Mouse (Mus musculus): ENCODE measurements around the gene Apold1. TPM values are rescaled to one million over a fixed set of nuclear protein-coding genes. Genes with fewer than 3 reads are reported as not detected.

Gene Apold1
- 1 to 10 TPM; 4.1 to 4.5 TPM for total RNA-seq (2021)

- DNase-seq (ENCODE audit: low spot score in 2 of 2): no peak
- intact Hi-C loops (cut with DNase I): loop anchor here (5.0 kb wide), 1 partner anchor 59 kb away; the partner anchor contains the start of gene Cdkn1b
These were observed at the start of gene Apold1 for GRCm38 (mm10) chr6:134981231-134982062. Gene Apold1 (plus strand): TSS chr6:134981718.

GRCm38 (mm10) chr6:134932486-134933206 is 48.9 kb upstream of the Apold1 start:
- intact Hi-C loops (cut with DNase I): no loop called here
- no peak for DNase-seq (ENCODE audit: low spot score in 2 of 2)

DNA sequence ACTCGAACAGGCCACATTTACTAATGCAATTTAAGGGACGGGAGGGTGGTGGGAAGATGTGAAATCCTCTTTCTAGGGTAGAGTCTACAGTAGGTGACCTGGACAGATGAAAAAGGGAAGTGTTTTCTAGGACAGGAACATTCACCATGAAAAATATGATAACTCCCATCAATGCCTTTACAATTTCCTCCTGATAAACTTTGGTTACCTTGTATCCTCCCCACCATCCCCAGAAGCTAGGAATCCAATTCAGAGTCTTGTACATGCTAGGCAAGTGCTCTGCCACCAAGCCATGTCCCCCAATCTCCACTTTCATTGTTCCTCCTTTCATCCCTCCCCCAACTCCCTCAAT is 48.3 kb upstream of the Apold1 start:
- intact Hi-C loops (cut with DNase I): no loop called here

GRCm38 (mm10) chr6:134934305-134934704 is 47.2 kb upstream of the Apold1 start:
- intact Hi-C loops (cut with DNase I): no loop called here
- DNase-seq (ENCODE audit: low spot score in 2 of 2): no peak

More for the DNA sequence above, 48.3 kb upstream of the Apold1 start:
- DNase-seq (ENCODE audit: low spot score in 2 of 2): no peak

DNA sequence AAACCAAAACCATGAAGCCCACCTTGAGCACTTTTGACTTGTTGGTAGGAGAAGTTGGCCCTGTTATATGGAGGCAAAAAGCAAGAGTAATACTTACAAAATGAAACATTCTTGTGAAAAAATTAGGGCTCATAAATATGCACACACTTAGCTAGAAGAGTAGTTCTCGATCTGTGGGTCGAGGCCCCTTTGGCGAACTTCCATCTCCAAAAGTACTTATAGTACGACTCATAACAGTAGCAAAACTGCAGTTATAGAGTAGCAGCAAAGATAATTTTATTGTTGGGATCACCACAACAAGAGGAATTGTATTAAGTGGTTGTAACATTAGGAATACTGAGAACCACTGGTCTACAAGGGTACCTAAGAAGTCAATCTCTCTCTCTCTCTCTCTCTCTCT is 41.7 kb upstream of the Apold1 start:
- intact Hi-C loops (cut with DNase I): loop anchor here (10.0 kb wide), 1 partner anchor 515 kb away; no protein-coding TSS in a partner anchor
- DNase-seq (ENCODE audit: low spot score in 2 of 2): no peak

- DNase-seq (ENCODE audit: low spot score in 2 of 2): no peak
- intact Hi-C loops (cut with DNase I): loop anchor here (10.0 kb wide), 1 partner anchor 519 kb away; no protein-coding TSS in a partner anchor
These were observed 37.6 kb upstream of the Apold1 start for GRCm38 (mm10) chr6:134943759-134944407.

DNA sequence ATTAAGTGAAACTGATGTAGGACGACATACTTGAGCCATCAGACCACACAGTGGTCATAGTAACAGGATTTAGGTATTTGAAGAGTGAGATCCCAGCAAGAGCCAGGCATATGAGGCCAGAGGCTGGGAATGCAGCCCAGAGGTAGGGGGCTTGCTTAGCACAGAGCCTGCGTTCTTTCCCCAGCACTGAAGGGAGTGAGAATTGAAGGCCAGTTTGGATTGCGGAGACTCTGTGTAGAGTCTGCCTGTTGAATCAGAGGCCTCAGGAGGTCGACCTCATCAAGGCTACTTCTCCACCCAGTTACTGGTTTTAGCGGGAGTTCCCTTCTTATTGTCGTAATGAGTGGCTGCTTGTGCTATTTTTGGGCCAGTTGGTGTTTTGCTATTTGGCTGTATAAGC is 35.5 kb upstream of the Apold1 start:
- intact Hi-C loops (cut with DNase I): loop anchor here (2.0 to 10.0 kb wide), 3 partner anchors 83 to 521 kb away; no protein-coding TSS in a partner anchor

GRCm38 (mm10) chr6:134946858-134947257 is 34.7 kb upstream of the Apold1 start:
- DNase-seq (ENCODE audit: low spot score in 2 of 2): no peak
- intact Hi-C loops (cut with DNase I): loop anchor here (2.0 to 10.0 kb wide), 3 partner anchors 84 to 522 kb away; no protein-coding TSS in a partner anchor

More for the DNA sequence above, 35.5 kb upstream of the Apold1 start:
- DNase-seq (ENCODE audit: low spot score in 2 of 2): no peak

GRCm38 (mm10) chr6:134947311-134948087 is 34.0 kb upstream of the Apold1 start:
- DNase-seq (ENCODE audit: low spot score in 2 of 2): peak; percentile 52 to 62
- intact Hi-C loops (cut with DNase I): loop anchor here (2.0 to 10.0 kb wide), 3 partner anchors 85 to 523 kb away; no protein-coding TSS in a partner anchor

DNA sequence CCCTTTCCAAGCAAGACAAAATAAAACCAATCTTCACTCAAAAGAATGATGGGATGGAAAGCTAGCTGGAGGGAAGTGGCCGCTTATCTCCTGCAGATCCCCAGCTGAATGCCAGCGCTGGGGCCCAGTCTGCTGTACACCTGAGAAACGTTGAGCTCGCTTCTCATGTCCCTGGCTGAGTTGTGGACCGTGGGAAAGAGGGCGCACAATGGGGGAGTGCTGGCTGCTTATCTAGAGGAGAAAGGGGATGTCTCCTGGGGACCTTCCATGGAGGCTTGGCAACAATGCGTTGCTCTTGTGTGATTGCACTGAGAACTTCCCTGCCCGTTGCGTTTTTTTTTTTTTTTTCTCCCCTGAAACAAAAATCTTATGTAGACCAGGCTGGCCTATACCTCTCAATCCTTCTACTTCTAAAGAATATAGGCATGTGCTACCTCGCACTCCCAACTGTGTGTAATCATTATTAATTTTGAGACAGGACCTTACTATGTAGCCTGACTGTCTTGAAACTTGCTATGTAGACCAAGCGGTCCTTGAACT is 32.9 kb upstream of the Apold1 start:
- DNase-seq (ENCODE audit: low spot score in 2 of 2): no peak

GRCm38 (mm10) chr6:134949241-134949640 is 32.3 kb upstream of the Apold1 start:
- no peak for DNase-seq (ENCODE audit: low spot score in 2 of 2)
- intact Hi-C loops (cut with DNase I): loop anchor here (10.0 kb wide), 1 partner anchor 524 kb away; no protein-coding TSS in a partner anchor

More for the DNA sequence above, 32.9 kb upstream of the Apold1 start:
- intact Hi-C loops (cut with DNase I): loop anchor here (10.0 kb wide), 1 partner anchor 524 kb away; no protein-coding TSS in a partner anchor

GRCm38 (mm10) chr6:134951364-134951763 is 30.2 kb upstream of the Apold1 start:
- no peak for DNase-seq (ENCODE audit: low spot score in 2 of 2)
- intact Hi-C loops (cut with DNase I): no loop called here

- intact Hi-C loops (cut with DNase I): no loop called here
- peak; percentile 21 to 29 for DNase-seq (ENCODE audit: low spot score in 2 of 2)
These were observed 27.5 kb upstream of the Apold1 start for GRCm38 (mm10) chr6:134953976-134954375.

DNA sequence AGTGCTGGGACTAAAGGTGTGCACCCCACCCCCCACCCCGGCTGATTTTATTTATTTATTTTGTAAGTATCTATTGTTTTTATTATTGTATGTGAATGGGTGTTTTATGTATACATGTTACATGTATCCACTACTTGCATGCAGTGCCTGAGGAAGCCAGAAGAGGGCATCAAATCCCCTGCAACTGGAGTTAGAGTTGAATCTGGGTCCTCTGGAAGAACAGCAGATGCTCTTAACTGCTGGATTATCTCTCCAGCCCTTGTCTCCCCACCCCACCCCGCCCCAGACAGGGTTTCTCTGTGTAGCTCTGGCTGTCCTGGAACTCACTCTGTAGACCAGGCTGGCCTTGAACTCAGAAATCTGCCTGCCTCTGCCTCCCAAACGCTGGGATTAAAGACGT is 25.1 kb upstream of the Apold1 start:
- no peak for DNase-seq (ENCODE audit: low spot score in 2 of 2)

GRCm38 (mm10) chr6:134961286-134961685 is 20.2 kb upstream of the Apold1 start:
- no peak for DNase-seq (ENCODE audit: low spot score in 2 of 2)

More for the DNA sequence above, 25.1 kb upstream of the Apold1 start:
- intact Hi-C loops (cut with DNase I): no loop called here

GRCm38 (mm10) chr6:134961858-134962517 is 19.5 kb upstream of the Apold1 start:
- intact Hi-C loops (cut with DNase I): no loop called here
- DNase-seq (ENCODE audit: low spot score in 2 of 2): no peak

More at GRCm38 (mm10) chr6:134961286-134961685, 20.2 kb upstream of the Apold1 start:
- intact Hi-C loops (cut with DNase I): no loop called here

GRCm38 (mm10) chr6:134962518-134962893 is 19.0 kb upstream of the Apold1 start:
- intact Hi-C loops (cut with DNase I): no loop called here
- no peak for DNase-seq (ENCODE audit: low spot score in 2 of 2)

- no peak for DNase-seq (ENCODE audit: low spot score in 2 of 2)
- intact Hi-C loops (cut with DNase I): no loop called here
These were observed 17.6 kb upstream of the Apold1 start for GRCm38 (mm10) chr6:134963910-134964309.

Measured in left cerebral cortex, postnatal 25 days (tissue).